Mouse (Mus musculus): ENCODE measurements at regions not wholly inside any gene's neighbourhood (a gene's known extent, or its start where the extent isn't known, plus 50 kb on each side); places are given as distances from the start of the nearest gene placed in this dataset.
A peak's percentile ranks its signal among the peaks of the same experiment; 100 is the strongest.
"Not testable (repeated sequence)": the region's sequence is repeated elsewhere in the genome, so short reads cannot be mapped to it uniquely, and the experiment has no call there.

DNA sequence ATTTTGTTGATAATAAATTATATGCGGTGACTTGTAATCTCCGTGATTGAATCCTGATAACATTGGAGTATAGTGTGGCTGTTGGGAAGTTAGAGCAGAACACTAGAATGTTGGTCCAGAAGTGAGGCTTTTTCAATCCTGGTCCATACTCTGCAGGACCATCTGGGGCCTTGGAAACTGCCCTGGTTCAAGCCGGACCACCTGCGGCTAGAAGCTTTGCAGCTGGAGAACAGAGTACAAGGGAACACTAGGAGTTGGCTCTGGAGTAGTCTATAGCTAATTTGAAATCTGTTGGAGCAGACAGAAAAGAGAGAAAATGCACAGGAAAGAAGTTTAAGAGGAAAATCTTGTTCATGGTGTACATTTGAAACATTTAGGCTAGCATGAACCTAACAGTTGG lies 79.0 kb downstream of the Casp12 start:
- DNase-seq, result no peak

DNA sequence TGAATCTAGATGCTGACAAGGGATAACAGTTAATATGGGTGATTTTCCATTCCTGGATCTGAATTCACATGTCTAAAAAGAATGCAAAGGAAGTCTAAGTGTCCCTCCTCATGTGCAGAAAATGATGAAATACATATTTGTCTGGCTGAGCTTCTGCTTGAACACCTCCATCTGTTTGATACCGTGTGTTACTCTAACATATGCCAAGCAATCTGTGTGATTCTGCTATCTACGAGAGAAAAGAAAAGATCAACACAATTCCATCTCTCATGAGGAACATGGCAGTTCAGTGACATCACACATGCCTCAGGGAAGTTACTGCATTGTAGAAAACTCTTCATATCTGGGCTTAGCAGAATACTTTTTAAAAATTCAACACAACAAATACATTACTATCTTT lies 103.0 kb downstream of the Casp12 start:
- DNase-seq, result no peak

DNA sequence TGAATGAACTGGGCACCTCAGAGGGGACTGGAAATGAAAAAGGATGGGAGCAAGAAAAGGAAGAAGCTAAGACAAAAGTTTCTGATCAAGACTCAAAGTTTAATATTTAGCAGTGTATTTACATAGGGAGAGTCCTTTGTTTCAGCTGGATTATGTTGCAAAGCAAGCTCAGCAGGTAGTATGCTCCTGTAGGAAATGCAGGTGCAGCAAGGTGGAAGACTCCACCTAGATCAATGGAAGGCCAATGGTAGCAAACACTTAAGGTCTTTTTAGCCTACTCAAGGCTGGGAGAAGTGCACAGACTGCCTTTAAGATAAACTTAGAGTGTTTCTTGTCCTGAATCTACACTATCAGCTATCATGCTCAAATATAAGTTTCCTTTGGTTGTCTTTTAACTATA lies 111.4 kb downstream of the Casp12 start:
- DNase-seq, result no peak

DNA sequence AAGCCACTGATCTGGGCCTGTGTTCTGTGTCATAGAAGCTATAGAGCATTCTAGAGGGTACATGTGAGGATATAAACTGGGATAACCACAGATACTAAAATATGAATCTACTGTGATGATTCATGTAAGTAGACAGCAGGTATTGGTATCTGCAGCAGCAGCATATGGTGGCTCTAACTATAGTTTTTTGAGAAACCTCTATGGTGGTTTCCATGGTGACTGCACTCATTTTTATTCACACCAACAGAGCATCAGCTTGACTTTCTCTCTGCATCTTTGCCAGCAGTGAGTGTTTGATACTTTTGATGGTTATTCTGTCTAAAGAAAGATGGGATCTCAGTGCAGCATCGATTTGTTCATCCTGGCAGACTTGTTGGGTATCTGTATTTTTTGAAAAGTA lies 126.8 kb downstream of the Casp12 start:
- no peak for DNase-seq

DNA sequence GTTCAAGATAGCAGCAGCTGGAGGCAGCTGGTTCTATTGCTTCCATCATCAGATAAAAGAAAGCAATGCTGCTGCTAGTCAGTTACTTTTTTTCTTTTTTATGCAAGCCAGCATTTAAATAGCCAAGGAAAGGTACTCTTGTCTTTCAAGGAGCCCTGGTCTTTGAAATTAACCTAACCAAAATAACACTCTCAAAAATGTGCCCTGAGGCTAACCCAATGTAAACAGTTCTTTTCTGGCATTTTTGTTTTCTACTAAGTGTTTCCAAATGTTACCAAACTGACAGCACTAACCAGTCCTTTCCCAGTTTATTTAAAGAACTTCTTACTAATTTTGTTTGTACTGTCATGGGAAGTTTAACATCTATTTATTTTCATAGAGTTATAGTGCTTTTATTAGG lies 129.0 kb downstream of the Casp12 start:
- DNase-seq, result no peak

DNA sequence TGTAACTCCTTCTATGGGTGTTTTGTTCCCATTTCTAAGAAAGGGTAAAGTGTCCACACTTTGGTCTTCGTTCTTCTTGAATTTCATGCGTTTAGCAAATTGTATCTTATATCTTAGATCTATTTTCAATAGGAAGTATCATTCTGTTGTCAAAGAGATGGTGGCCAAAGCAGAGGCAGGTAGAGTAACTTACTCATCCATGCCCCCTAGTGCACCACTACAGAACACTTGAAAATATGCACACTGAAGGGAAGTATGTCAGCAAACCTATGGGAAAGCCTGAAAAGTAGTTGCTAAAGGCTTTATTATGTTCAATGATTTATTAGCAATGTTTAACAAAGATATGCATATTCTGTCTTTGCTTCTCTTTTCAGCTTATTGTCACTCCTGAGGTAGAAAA lies 140.0 kb downstream of the Casp12 start:
- no peak for DNase-seq

DNA sequence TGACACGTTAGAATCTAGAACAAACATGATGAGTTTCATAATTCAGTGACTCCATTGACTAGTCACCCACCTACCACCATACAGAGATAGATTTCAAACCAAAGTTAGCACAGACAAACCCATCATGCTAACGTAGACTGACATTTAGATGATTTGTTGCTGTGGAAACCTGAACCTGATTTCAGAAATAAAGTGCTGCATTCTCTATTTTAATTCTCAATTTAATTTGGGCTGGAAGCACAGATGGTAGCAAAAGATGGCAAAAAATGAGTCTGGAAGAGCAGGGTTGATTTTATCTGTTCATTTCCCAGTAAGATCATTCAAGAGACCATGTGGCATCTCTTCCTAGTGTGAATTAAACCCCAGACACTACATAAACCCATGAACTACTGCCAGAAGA lies 151.6 kb downstream of the Casp12 start:
- DNase-seq, result no peak

DNA sequence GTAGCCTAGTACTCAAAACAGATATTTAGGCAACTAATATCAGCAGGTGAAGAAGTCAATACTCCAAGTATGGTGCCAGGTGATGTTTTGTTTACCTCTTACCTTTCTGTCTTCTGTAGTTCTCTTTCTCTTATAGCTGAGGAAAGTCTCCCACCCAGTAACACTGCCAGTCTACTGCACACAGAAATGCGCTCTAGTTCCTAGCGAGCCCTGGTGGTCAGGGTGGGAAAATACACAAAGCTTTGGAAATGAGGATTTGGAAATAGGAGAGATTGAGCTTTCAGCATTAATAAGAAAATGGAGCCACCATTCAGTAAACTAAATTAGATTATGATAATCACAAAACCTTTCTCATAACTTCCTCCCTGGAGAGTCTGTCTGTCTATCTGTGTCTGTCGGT lies 153.1 kb downstream of the Casp12 start:
- DNase-seq, result no peak

DNA sequence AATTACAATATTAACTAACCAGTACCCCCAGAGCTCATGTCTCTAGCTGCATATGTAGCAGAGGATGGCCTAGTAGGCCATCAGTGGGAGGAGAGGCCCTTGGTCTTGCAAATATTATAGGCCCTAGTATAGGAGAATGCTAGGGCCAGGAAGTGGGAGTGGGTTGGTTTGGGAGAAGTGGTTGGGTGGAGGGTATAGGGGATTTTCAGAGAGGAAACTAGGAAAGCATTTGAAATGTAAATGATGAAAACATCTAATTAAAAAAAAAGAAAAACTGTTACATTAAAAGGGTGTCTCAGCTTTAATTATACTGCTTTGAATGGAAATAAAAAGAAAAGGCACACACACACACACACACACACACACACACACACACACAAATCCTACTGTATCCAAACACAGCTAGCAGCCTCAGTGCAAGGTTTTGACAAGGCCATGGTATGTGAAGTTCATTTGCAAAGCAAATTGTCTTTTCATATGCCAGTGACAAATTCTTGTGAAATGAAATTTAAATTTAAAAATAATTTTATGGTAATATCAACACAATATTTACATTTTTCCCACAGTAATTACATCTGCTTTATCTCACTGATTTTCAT lies 180.6 kb downstream of the Casp12 start:
- no peak for DNase-seq

DNA sequence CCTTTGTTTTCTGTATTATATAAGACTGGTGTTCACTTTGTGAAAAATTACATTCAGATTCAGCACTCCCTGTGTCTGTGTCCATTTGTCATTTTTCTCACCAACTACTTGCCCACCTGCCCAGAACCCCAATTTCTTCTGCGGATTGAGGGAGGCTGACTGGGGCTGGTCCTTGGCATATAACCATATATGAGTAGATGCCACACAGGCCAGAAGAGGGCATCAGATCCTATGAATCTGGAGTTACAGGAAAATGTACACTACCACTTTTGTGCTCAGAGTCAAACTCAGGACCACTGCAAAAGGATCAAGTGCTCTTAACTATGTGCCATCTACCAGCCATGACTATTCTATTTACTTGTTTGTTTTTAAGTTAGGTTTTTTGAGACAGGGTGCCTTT lies 197.4 kb downstream of the Casp12 start:
- no peak for DNase-seq

DNA sequence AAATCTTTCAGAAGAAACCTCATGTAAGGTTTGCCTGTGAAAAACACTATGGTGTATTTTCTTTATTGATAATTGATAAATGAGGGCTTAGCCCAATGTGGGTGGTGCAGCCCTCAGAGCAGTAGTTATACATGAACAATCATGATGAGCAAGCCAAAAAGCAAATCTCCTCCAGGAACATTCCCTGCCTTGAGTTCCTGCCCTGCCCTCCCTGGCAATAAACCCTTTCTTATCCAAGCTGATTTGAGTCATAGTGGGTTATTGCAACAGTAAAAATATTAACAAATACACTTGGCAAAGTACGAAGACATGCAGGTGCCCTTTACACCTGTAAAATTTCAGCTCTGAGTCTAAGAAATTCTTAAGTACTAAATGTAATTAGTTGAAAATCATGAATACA lies 229.8 kb downstream of the Casp12 start:
- no peak for DNase-seq

DNA sequence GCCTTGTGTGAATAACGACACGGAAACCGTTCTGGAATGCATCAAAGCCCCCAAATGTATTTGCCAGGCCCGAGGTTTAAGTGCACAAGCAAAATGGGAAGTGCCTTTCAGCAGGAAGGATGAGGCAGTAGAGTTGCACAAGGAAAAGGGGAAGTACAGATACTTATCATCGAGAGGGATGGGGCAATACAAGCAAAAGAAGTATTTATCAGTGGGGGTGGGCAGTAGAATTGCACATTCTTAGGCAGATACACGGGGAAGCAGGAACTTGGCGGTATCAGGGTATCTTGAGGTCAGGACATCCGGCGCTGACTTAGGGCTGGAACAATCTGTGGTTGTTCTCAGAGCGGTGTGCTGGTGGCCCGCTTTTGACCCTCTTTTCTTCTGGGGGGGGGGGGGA lies 232.9 kb downstream of the Casp12 start:
- not testable (repeated sequence) for DNase-seq

DNA sequence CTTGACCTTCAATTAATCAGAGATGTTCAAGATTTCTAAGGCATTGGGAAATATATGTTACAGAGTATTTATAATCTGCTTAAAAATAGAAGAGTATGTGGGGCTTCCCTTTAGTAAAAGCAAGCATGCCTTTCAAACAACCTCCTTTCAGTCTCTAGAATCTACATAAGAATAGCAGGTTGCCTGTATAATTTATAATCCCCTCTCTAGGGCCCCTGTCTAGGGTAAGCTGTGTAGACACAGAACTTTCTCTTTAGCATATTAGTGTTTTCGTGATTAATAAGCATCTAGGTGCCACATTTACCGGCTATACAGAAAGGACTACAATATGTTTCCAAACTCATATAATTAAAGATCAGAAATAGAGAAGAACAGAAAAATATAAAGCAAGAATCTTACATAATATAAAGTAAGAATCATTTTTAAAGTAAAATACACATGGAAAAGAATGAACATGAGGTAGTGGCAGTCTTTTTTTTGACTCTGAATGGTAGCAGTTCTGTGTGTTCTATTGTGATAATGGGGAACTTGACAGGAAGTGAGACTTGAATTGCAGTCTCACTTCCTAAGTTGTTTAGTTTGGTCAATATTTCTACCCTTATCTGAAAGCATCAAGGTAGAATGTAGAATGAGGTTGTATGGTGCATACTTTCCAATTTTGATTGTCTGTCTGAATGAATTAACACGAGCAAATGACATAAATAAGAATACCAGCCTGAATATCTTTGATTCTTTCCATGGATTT lies 250.8 kb downstream of the Casp12 start:
- no peak for DNase-seq

DNA sequence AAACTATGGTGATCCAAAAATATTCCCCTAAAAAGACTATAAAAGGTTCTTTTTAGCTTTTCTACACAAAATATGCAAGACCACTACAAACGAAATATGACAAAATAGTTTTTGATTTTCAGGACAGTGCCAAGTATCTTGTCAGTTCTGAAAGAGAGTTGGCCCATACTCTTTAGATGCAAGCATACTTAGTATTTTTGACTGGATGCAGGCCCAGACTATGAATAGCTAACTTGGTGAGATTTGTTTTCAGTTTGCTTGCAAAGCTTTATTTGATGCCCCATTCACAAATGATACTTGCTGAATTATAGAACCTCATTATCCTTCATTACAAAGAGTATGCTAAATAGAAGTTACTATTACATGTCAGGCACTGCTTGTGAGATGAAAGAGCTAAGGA lies 258.8 kb downstream of the Casp12 start:
- no peak for DNase-seq

DNA sequence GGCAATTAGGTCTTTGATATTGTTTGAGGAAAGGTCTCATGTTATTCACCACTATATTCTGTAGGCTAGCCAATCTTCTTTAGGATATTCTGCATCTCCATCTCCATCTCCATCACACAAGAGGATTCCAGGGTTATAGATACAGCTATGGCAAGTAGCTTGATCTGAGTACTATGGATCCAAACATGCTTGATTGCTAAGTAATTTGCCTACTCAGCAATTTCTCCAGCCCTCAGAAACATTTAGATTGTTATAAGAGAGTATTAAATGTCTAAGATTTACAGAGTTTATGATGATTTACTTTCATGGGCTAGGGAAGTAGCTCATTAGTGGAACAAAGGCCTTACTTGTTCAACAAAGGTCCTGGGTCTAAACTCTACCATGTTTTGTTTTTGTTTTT lies 259.8 kb downstream of the Casp12 start:
- DNase-seq, result no peak

DNA sequence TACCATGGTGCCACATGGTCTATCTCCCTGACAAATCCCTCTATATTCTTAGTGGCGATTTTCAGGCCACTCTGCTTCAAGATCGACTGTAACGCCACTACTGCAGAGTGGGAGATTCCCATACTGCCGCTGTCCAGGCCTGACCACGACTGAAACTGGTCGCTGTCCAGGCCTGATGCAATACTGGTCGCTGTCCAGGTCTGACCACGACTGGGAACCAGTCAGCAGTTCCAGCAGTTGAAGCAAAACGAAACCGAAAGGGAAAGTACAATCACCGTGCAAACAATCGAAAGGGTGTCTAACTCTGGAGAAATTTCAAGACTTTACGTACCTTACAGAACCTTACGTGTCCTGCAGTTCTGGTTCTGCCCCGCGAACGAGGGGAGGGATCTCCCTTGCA lies 271.5 kb downstream of the Casp12 start:
- DNase-seq, result no peak

DNA sequence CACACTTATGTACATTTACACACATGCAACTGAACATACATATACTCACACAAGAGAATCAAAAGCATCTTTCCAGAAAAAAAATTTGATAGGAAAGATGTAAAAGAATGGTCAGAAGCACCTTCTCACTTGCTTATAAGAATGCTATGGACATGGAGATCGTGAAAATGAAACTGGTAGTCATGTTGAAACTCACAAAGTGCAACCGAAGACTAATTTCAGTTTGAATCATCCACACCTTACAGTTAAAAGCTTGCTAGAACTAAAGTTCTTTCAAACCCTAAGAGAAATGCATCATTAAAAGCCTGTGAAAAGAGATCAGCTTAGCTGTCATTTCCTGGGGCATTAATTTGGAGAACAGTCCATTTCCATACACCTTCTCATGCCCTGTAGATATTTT lies 278.2 kb downstream of the Casp12 start:
- no peak for DNase-seq

DNA sequence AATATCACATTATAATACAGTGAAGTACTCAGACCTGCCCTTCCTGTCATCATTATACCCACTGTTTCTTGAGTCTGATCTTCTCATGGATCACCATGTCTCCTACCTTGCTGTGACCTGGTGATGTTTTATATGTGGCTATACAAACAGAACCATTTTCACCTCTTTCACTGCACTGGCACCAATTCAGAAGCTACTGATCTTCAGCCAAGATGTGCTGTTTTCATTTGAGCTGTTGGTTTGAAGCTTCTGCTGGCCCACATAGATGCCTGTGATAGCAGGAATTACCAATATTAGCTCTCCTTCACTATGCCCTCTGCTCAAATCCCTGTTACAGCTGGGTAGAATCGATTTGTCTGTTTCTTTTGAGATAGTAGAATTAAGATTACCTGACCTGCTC lies 282.3 kb downstream of the Casp12 start:
- no peak for DNase-seq

DNA sequence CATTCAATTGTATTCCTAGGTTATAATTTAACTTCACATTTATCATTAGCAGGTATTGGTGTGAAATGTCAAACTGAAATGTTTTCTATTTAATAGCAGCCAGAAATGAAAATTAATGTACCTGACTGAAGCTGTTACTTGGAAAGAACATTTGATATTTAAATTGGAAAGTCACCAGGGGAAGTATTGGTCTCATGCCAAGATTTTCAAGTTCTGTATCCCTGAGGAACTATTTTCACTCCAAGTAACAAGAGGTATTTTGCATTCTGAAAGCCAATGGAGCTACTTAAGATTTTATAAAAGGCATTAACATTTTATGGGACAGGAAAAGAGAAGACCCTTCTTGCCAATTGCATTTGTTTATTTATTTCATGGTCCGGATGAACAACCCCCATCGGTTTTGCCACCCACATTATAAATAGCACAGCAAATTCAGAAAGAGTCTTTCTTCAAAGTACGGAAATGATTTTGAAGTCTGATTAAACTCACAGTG lies 289.3 kb downstream of the Casp12 start:
- no peak for DNase-seq

DNA sequence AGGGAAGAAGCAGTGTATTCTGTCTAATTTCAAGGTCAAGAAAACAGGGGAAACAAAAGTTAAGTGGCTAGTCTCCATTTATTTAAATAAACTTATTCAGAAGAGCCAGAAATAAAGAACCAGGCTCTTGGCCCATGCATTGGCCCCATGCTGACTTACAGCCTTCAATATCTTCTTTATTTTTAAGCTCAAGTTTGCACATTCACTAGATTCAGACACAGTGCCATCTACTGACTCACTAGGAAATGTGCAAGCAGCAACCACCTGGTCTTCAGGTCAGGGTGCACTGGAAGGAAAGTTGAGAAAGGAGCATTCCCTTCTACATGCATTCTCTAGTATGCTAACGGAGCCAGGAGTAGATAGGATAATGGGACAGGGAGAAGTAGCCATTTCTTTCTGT lies 289.7 kb downstream of the Casp12 start:
- peak; percentile 26 to 40 for DNase-seq

DNA sequence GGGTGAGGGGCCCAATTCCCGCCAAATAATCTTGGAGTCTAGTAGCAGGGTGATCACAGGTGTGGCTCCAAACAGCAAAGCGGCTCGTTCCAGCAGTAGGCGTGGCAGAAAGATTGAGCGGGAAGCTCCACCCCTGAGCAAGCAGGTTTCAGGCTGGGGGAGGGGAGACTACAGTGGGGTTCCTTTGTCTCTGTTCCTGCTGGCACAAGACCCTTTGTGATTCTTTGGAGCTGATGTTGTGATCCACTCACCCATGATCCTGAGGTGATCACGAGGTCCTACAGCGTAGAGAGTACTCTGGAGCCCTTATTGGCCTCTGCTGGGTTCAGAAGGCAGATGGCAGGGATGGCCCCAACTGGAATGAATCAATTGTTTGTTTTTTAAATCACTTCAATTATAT lies 318.7 kb downstream of the Casp12 start:
- DNase-seq, result no peak

DNA sequence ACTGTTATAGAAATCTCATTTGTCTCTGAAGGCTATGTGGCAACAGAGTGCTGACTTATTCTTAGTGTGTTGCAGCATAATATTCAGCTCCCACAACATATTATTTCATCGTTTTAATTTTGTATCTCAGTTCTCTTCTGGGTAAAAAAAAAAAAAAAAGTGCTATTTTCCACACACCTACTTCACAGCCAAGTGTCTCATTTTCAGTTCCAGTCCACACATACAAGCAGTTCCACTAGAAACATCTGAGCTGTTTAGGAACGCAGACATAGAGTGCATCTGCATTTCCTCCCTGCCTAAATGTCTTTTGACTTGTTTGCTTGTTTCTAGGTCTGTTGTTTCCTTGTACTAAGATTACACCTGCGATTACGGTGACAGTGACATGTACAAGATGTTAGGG lies 328.3 kb downstream of the Casp12 start:
- no peak for DNase-seq

DNA sequence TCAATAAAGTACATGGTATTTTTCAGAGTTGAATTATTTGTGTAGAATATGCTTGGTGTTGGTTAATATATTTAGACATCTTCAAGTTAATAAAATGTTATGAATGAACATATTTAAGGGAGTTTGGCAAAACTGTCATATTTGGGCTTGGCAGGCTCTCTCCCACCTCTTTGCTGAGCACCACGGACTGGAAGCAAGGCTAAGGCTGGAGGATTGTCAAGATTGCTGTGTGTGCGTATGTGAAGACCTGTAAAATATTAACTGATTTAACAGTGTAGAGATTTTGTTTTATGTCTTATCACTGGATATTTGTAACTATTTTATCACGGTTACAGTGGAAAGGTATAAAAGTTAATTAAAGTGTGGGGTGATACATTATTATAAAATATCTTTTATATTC lies 363.3 kb downstream of the Casp12 start:
- DNase-seq, result no peak

DNA sequence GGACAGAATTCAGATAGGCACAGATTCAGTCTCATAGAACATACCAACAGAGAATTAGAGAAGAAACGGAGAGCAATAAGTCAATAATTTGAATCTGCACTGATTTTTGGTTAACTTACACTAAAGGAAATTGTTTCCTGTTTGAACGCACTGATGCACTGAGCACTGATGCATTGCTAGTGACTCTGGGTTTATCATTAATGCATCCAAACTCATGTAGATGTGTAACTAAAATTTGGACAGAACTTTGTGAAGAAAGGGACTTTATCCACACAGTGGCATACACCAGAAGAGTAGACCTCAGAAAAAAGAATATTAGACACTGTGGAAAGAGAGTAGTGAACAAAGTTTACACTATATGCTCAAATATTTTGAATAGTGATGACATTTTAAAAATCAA lies 364.2 kb downstream of the Casp12 start:
- no peak for DNase-seq

DNA sequence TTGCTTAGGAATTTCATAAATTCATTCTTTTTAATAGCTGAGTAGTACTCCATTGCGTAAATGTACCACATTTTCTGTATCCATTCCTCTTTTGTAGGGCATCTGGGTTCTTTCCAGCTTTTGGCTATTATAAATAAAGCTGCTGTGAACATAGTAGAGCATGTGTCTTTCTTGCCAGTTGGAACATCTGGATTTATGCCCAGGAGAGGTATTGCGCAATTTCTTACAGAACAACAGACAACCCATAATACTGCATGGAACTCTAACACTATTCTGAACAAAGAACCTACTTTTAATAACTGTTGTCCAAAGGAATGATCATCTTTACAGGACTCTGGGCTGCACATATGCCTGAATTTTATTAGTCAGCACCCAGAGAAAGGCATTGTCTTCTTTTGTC lies 373.4 kb downstream of the Casp12 start:
- DNase-seq, result not testable (repeated sequence)

Data from cerebellum, adult 18-20 months (tissue).